Mouse (Mus musculus): ENCODE measurements around the gene Actl10. TPM values are rescaled to one million over a fixed set of nuclear protein-coding genes. Genes with fewer than 3 reads are reported as not detected.

Gene Actl10
- polyA plus RNA-seq, 1 experiment, result not detected

- Histone ChIP-seq H3K27ac (ENCODE audit: insufficient read depth, low read length) (no peak overlapping the region), H3K4me3 (ENCODE audit: insufficient read depth, low read length) (no peak overlapping the region)
- TF ChIP-seq CTCF (IDR thresholded peaks at IDR 0.05; ENCODE audit: borderline replicate concordance, insufficient read depth, low read length) (no peak), POLR2A (IDR thresholded peaks at IDR 0.05; ENCODE audit: low read depth, low read length) (no peak)
Observed at GRCm38 (mm10) chr2:154574271-154574670, 22.7 kb downstream of the Actl10 start.

GRCm38 (mm10) chr2:154576876-154577743 lies 25.5 kb downstream of the Actl10 start:
- no peak overlapping the region for H3K4me3 ChIP-seq (ENCODE audit: insufficient read depth, low read length)
- TF ChIP-seq POLR2A (IDR thresholded peaks at IDR 0.05; ENCODE audit: low read depth, low read length), result no peak
- no peak for TF ChIP-seq CTCF (IDR thresholded peaks at IDR 0.05; ENCODE audit: borderline replicate concordance, insufficient read depth, low read length)
- no peak overlapping the region for H3K27ac ChIP-seq (ENCODE audit: insufficient read depth, low read length)
- H3K4me1 ChIP-seq (ENCODE audit: control insufficient read depth, insufficient read depth, low read length), result peaks cover 2% of the 10 kb centered on the region

More at GRCm38 (mm10) chr2:154574271-154574670, 22.7 kb downstream of the Actl10 start:
- peaks cover 8% of the 10 kb centered on the region for H3K4me1 ChIP-seq (ENCODE audit: control insufficient read depth, insufficient read depth, low read length)

GRCm38 (mm10) chr2:154577744-154578067 lies 26.1 kb downstream of the Actl10 start:
- no peak for TF ChIP-seq CTCF (IDR thresholded peaks at IDR 0.05; ENCODE audit: borderline replicate concordance, insufficient read depth, low read length)
- no peak for TF ChIP-seq POLR2A (IDR thresholded peaks at IDR 0.05; ENCODE audit: low read depth, low read length)
- H3K4me1 ChIP-seq (ENCODE audit: control insufficient read depth, insufficient read depth, low read length), result no peaks in the 10 kb centered on the region
- H3K27ac ChIP-seq (ENCODE audit: insufficient read depth, low read length), result no peak overlapping the region
- no peak overlapping the region for H3K4me3 ChIP-seq (ENCODE audit: insufficient read depth, low read length)

- Histone ChIP-seq H3K4me3 (ENCODE audit: insufficient read depth, low read length) (no peak overlapping the region), H3K4me1 (ENCODE audit: control insufficient read depth, insufficient read depth, low read length) (no peaks in the 10 kb centered on the region), H3K27ac (ENCODE audit: insufficient read depth, low read length) (no peak overlapping the region)
- no peak for TF ChIP-seq CTCF (IDR thresholded peaks at IDR 0.05; ENCODE audit: borderline replicate concordance, insufficient read depth, low read length)
- TF ChIP-seq POLR2A (IDR thresholded peaks at IDR 0.05; ENCODE audit: low read depth, low read length), result no peak
Observed at GRCm38 (mm10) chr2:154580586-154580985, 29.0 kb downstream of the Actl10 start.

- H3K27ac ChIP-seq (ENCODE audit: insufficient read depth, low read length), result no peak overlapping the region
- TF ChIP-seq CTCF (IDR thresholded peaks at IDR 0.05; ENCODE audit: borderline replicate concordance, insufficient read depth, low read length) (no peak), POLR2A (IDR thresholded peaks at IDR 0.05; ENCODE audit: low read depth, low read length) (no peak)
- H3K4me3 ChIP-seq (ENCODE audit: insufficient read depth, low read length), result no peak overlapping the region
- H3K4me1 ChIP-seq (ENCODE audit: control insufficient read depth, insufficient read depth, low read length), result no peaks in the 10 kb centered on the region
Observed at GRCm38 (mm10) chr2:154581421-154581820, 29.8 kb downstream of the Actl10 start.

DNA sequence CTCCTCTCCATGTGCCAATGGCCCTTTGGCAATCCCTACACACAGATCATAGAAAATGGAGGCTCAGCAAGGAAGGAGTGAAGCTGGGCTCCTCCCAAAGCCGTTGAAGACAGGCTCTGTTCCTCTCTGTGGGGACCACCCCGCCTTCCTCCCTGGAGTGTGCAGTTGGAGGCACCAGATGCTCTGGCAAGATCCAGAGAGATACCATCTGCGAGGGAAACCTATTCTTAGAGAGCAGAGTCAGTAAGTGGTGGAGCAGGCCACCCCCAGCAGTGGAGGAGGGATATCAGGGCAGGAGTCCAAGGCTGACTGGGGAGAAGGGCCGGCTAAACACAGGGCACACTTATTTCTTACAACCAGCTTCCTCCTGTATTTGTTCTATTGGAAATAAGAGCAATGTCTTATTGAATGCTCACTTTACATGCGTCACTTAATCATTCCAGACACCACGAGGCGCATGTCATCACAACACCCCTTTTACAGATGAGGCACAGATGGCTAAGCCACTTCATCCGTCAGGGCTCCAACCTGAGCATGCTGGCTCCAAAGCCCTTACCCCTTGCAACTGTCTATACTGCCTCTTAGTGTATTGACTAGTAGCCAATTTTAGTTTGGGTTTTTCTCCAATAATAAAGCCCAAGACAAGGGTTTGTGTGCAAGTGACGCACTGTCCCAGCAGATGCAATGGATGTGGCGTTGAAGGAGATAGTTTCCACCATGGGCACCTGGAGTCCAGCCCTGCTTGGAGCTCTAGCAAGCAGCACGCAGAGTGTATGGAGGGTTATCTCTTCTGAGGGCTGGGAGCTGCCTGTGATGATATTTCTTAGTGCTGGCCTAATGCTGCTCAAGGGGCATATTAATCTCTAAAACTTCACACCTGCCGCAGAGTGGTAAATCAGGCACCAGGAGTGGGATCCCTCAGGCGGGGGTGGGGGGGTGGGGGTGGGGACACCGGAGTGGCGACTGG lies 32.6 kb downstream of the Actl10 start:
- TF ChIP-seq POLR2A (IDR thresholded peaks at IDR 0.05; ENCODE audit: low read depth, low read length) (no peak), CTCF (IDR thresholded peaks at IDR 0.05; ENCODE audit: borderline replicate concordance, insufficient read depth, low read length) (no peak)
- Histone ChIP-seq H3K27ac (ENCODE audit: insufficient read depth, low read length) (no peak overlapping the region), H3K4me3 (ENCODE audit: insufficient read depth, low read length) (no peak overlapping the region), H3K4me1 (ENCODE audit: control insufficient read depth, insufficient read depth, low read length) (no peaks in the 10 kb centered on the region)

GRCm38 (mm10) chr2:154584931-154585601 lies 33.5 kb downstream of the Actl10 start:
- TF ChIP-seq POLR2A (IDR thresholded peaks at IDR 0.05; ENCODE audit: low read depth, low read length) (no peak), CTCF (IDR thresholded peaks at IDR 0.05; ENCODE audit: borderline replicate concordance, insufficient read depth, low read length) (no peak)
- H3K4me3 ChIP-seq (ENCODE audit: insufficient read depth, low read length), result no peak overlapping the region
- H3K27ac ChIP-seq (ENCODE audit: insufficient read depth, low read length), result no peak overlapping the region
- no peaks in the 10 kb centered on the region for H3K4me1 ChIP-seq (ENCODE audit: control insufficient read depth, insufficient read depth, low read length)

GRCm38 (mm10) chr2:154586405-154586804 lies 34.8 kb downstream of the Actl10 start:
- Histone ChIP-seq H3K27ac (ENCODE audit: insufficient read depth, low read length) (no peak overlapping the region), H3K4me1 (ENCODE audit: control insufficient read depth, insufficient read depth, low read length) (no peaks in the 10 kb centered on the region), H3K4me3 (ENCODE audit: insufficient read depth, low read length) (no peak overlapping the region)
- TF ChIP-seq POLR2A (IDR thresholded peaks at IDR 0.05; ENCODE audit: low read depth, low read length) (no peak), CTCF (IDR thresholded peaks at IDR 0.05; ENCODE audit: borderline replicate concordance, insufficient read depth, low read length) (peak; percentile 50; the same call in 1 of the 2 replicates)

DNA sequence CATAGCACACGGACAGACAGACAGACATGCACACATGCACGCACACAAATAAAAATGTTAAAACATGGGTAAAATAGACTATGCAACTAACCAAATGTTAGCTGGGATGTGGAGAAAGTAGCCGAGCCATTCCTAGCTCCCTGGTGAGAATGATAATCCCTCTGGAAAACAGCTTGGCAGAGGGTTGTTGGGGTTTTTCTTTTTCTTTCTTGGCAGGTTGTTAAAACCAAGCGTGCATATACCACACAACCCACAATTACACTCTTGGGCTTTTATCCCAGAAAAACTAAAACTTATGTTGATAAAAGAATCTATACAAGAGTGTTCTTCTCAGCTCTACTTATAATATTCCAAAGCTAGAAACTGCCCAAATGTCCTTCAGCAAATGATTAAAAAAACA lies 37.5 kb downstream of the Actl10 start:
- Histone ChIP-seq H3K4me3 (ENCODE audit: insufficient read depth, low read length) (no peak overlapping the region), H3K27ac (ENCODE audit: insufficient read depth, low read length) (no peak overlapping the region), H3K4me1 (ENCODE audit: control insufficient read depth, insufficient read depth, low read length) (no peaks in the 10 kb centered on the region)
- TF ChIP-seq POLR2A (IDR thresholded peaks at IDR 0.05; ENCODE audit: low read depth, low read length) (no peak), CTCF (IDR thresholded peaks at IDR 0.05; ENCODE audit: borderline replicate concordance, insufficient read depth, low read length) (no peak)
